Mouse (Mus musculus) heart, embryonic 16.5 days (tissue): Measurements from ENCODE around the gene Ptger4. TPM values are rescaled to one million over a fixed set of nuclear protein-coding genes. Genes with fewer than 3 reads are reported as not detected.

Experiments
- ATAC-seq: fragments of 200-750 bp; cut with Nextera tagmentation; replicated peaks from 2 replicates; pipeline ENCODE4 v1.8.0; 2017; ENCODE audit warnings: moderate number of reproducible peaks; ENCODE audit not compliant: insufficient read depth, low FRiP score; ENCODE audit errors: extremely low read depth
- H3K27ac ChIP-seq: fragments of 300-500 bp; sonication (generic); 2 replicates; pipeline ENCODE4 v1.5.1; 2014; ENCODE audit warnings: mild to moderate bottlenecking, low read length, control low read depth, moderate library complexity
- H3K27me3 ChIP-seq: fragments of 300-500 bp; sonication (generic); 2 replicates; pipeline ENCODE4 v1.6.1; 2014; ENCODE audit warnings: low read length, mixed read lengths; ENCODE audit not compliant: control insufficient read depth, insufficient read depth
- H3K36me3 ChIP-seq: fragments of 300-500 bp; sonication (generic); 2 replicates; pipeline ENCODE4 v1.6.1; 2014; ENCODE audit not compliant: control insufficient read depth, insufficient read depth
- H3K4me1 ChIP-seq: fragments of 300-500 bp; sonication (generic); 2 replicates; pipeline ENCODE4 v1.6.1; 2014; ENCODE audit warnings: low read length, mixed read lengths; ENCODE audit not compliant: control insufficient read depth, insufficient read depth
- H3K4me2 ChIP-seq: fragments of 300-500 bp; sonication (generic); 2 replicates; pipeline ENCODE4 v1.6.1; 2014; ENCODE audit warnings: low read depth, mild to moderate bottlenecking, control low read depth, low read length
- H3K4me3 ChIP-seq: fragments of 300-500 bp; sonication (generic); 2 replicates; pipeline ENCODE4 v1.5.1; 2014; ENCODE audit warnings: mild to moderate bottlenecking, control low read depth, low read length
- H3K9ac ChIP-seq: fragments of 300-500 bp; sonication (generic); 2 replicates; pipeline ENCODE4 v1.6.1; 2014; ENCODE audit warnings: low read length, control low read depth
- H3K9me3 ChIP-seq: fragments of 300-500 bp; sonication (generic); replicated peaks from 2 replicates; pipeline ENCODE4 v1.6.1; 2016; ENCODE audit warnings: low read length; ENCODE audit not compliant: control insufficient read depth
- WGBS: fragments of 180-500 bp; shearing (Covaris S2); extraction: QIAGEN DNeasy Blood & Tissue Kit; methylation state at CpG from one replicate; pipeline ENCODE4 v1.1.7; 2014; 5-methylcytosine and 5-hydroxymethylcytosine counted together
- polyA plus RNA-seq: library from polyadenylated mRNA; unstranded; fragments of >200 nt; fragmentation: Nextera tagmentation; extraction: Ambion mirVana; gene quantifications from 2 replicates; pipeline ENCODE4 v1.2.1, GENCODE M21; 2015

Gene Ptger4
- polyA plus RNA-seq, 1 experiment from 2014 or later, result 6.7 TPM

DNA sequence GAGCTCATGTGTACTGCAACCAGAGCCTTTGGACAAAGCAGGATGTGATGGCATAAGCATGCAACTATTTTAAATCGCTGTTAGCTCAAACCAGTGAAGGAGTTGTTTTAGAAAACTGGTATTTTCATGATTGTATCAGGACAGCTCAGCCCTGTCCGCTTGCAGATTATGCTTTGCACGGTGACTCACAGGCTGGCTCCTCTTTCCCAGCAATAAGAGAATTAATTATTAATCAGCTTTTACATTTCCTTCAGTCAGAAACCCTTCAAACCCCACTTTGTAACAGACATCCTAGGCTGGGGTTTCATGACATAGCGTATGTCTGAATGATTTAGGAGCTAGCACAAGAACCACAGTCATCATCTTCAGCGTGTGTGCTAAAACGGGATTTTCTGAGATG is 23.5 kb downstream of the Ptger4 start:
- H3K27me3 ChIP-seq, result no peaks in the 10 kb centered on the region

DNA sequence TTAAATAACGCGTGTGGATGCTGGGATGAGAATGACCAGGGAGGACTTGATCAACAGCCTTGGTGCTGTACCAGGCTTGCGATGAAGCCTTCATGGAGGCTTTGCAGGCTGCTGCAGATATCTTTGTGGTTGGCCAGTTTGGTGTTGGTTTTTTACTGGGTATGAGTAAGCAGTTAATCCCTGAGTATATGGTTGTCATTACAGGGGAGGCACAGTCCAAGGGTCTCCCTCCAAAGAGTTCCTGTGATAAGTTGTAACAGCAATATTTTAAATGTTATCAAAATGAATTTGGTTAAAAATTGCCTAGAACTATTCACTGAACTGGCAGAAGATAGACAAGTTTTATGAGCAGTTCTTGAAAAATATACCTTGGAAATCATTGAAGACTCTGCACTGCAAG is 34.9 kb downstream of the Ptger4 start:
- no peaks in the 10 kb centered on the region for H3K9me3 ChIP-seq
- 0 out of 2 replicates have a peak, but pooled peaks cover 2% of the 10 kb centered on the region for H3K36me3 ChIP-seq
- ATAC-seq, result no peak
- H3K27ac ChIP-seq, result no peak overlapping the region
- H3K4me1 ChIP-seq, result peaks cover 9% of the 10 kb centered on the region
- no peak overlapping the region for H3K9ac ChIP-seq
- H3K4me2 ChIP-seq, result no peak overlapping the region
- H3K4me3 ChIP-seq, result no peak overlapping the region
- no peaks in the 10 kb centered on the region for H3K27me3 ChIP-seq
- WGBS, result 95% methylated on average over 3 of the region's 3 CpGs

More for the DNA sequence above, 23.5 kb downstream of the Ptger4 start:
- H3K4me1 ChIP-seq, result no peaks in the 10 kb centered on the region
- H3K9ac ChIP-seq, result no peak overlapping the region
- H3K27ac ChIP-seq, result no peak overlapping the region
- H3K4me3 ChIP-seq, result no peak overlapping the region
- H3K9me3 ChIP-seq, result no peaks in the 10 kb centered on the region
- peaks cover 3% of the 10 kb centered on the region; the same call in 1 of the 2 replicates for H3K36me3 ChIP-seq
- ATAC-seq, result no peak
- H3K4me2 ChIP-seq, result no peak overlapping the region
- 89% methylated on average over 6 of the region's 6 CpGs for WGBS

DNA sequence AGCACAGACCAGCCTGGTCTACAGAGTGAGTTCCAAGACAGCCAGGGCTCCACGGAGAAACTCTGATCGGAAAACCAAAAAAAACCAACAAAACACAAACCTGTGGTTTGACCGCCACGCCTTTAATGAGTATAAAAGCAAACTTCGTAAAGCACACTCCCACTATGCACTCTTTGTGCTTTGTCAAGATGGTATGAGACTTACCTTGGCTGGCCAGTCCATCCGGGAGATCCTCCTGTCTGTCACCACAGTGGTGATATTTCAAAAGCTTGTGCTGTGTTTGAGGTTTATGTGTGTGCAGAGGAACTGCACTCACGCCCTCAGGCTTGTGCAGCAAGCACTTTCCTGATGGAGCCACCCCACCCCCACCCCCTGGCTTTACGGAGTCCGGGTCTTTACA is 38.8 kb downstream of the Ptger4 start:
- no peaks in the 10 kb centered on the region for H3K27me3 ChIP-seq
- no peak overlapping the region for H3K27ac ChIP-seq
- no peaks in the 10 kb centered on the region for H3K9me3 ChIP-seq
- no peak for ATAC-seq
- H3K4me3 ChIP-seq, result no peak overlapping the region
- H3K4me1 ChIP-seq, result no peaks in the 10 kb centered on the region
- no peak overlapping the region for H3K4me2 ChIP-seq
- H3K36me3 ChIP-seq, result peaks cover 5% of the 10 kb centered on the region; the same call in 1 of the 2 replicates
- H3K9ac ChIP-seq, result no peak overlapping the region
- 93% methylated on average over 9 of the region's 9 CpGs for WGBS

DNA sequence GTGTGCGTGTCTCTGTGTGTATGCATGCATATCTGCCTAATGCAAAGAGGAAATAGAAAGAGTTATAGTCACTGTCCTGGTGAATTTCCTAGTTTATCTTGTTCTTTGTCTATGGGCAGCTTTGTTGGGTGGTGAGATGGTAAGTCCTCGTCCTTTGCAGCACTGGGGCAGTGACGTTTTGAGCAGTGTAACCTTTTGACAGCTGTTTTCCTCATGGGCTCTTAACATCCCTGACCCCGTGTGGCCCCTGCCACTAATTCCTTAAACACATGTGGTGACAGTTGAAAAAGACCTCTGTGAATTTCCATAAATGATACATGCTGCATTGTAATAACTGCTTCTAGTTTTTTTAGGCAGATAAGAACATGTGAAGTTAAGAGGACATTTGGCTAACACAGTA is 47.3 kb downstream of the Ptger4 start:
- no peak overlapping the region for H3K9ac ChIP-seq
- H3K4me3 ChIP-seq, result no peak overlapping the region
- H3K27me3 ChIP-seq, result no peaks in the 10 kb centered on the region
- WGBS, result 46% methylated on average over 4 of the region's 4 CpGs
- no peaks in the 10 kb centered on the region for H3K9me3 ChIP-seq
- H3K4me2 ChIP-seq, result no peak overlapping the region
- peaks cover 3% of the 10 kb centered on the region; the same call in 1 of the 2 replicates for H3K36me3 ChIP-seq
- no peak; the same call in 1 of the 2 replicates for ATAC-seq
- H3K4me1 ChIP-seq, result peaks cover 30% of the 10 kb centered on the region
- H3K27ac ChIP-seq, result peak overlapping the region; percentile 29; the same call in 1 of the 2 replicates

DNA sequence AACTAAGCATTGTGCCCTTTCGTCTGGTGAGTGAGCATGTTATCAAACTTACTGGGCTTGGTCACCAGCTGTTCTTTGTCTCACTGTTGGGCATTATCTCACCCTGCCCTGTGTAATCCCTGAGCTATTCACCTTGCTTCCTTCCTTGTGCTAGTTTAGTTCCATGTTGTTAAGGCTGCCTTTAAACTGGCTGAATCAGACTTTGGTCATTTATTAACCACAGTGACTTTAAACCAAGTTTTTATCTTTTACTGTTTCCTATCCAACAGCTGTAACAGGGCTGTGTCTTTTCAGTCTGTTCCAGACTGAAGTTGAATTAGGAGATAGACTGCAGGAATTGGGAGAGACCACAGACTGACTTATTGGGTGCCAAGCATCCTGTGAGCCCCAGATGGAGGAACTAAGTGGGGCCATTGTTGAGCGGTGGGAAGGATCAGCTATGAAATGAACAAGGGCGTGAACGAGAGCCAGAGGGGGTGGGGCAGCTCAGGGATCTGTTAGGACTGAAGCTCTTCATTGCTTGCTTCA is 47.9 kb downstream of the Ptger4 start:
- Histone ChIP-seq H3K4me1 (peaks cover 30% of the 10 kb centered on the region), H3K27ac (peak overlapping the region; percentile 4; the same call in 1 of the 2 replicates), H3K36me3 (peaks cover 3% of the 10 kb centered on the region; the same call in 1 of the 2 replicates), H3K4me3 (no peak overlapping the region), H3K4me2 (no peak overlapping the region), H3K9ac (no peak overlapping the region), H3K9me3 (no peaks in the 10 kb centered on the region), H3K27me3 (no peaks in the 10 kb centered on the region)
- peak; percentile 26; the same call in 1 of the 2 replicates for ATAC-seq
- WGBS, result 37% methylated on average over 4 of the region's 4 CpGs

DNA sequence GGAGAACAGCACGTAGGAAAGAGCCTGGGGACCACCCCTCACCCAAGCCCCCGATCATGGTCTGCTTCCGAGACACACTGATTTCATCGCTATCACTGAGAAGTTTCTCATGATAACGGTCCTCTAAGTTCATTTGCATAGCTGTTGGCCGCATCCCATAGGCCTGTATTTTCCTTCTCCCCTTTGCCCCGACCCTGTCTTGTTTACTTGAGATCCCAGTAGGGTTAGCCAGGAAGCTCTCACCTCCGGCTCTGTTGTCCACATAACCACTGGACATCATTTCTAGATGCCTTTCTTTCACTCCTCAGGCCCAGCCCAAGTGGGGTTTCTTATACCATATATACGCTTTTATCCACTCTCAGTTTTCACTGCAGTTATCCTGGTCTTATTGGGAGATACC is 49.1 kb downstream of the Ptger4 start:
- H3K4me3 ChIP-seq, result no peak overlapping the region

DNA sequence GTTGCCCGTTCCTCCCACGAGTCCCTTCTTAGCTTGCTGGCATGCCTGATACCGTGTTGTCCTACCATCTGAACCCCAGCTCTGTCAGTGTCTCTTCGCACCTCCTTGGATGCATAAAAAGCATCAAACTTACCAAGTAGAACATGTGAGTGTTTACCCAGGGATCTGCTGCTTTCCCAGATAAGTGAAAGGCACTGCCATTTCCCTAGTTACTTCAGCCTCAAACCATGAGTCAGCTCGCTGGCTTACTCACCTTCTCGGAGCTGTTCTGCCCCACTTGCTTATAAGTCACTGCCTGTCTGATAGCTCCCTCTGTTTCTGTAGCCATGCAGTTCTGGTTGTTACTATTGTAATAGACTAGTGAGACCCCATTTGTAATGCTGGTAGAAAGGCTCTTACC is 49.5 kb downstream of the Ptger4 start:
- Histone ChIP-seq H3K9me3 (no peaks in the 10 kb centered on the region), H3K4me2 (no peak overlapping the region), H3K27ac (no peak overlapping the region), H3K4me1 (peaks cover 30% of the 10 kb centered on the region), H3K36me3 (peaks cover 12% of the 10 kb centered on the region), H3K27me3 (no peaks in the 10 kb centered on the region), H3K9ac (no peak overlapping the region), H3K4me3 (no peak overlapping the region)
- 64% methylated on average over 6 of the region's 6 CpGs for WGBS
- no peak for ATAC-seq

More for the DNA sequence above, 49.1 kb downstream of the Ptger4 start:
- Histone ChIP-seq H3K4me1 (peaks cover 30% of the 10 kb centered on the region), H3K36me3 (peaks cover 8% of the 10 kb centered on the region), H3K27ac (no peak overlapping the region), H3K9me3 (no peaks in the 10 kb centered on the region), H3K4me2 (no peak overlapping the region), H3K9ac (no peak overlapping the region), H3K27me3 (no peaks in the 10 kb centered on the region)
- ATAC-seq, result no peak
- 77% methylated on average over 9 of the region's 9 CpGs for WGBS

DNA sequence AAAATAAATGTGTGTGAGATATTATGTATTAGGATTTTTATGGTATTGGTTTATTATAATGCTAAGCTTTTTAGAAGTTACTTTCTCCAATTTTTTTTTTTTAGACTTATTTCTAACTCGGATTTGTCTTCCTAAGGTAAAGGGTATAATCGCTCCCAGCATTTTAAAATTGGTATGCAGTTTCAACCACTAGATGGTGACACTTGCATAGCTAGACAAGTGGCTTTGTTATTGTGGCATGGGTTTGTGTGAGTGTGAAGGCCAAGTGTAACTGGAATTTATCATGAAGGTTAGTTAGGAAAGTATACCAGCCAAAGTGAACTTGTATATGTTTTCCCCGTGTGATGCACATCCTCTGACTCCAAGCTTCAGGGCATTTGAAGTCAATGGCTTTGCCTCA is 50.2 kb downstream of the Ptger4 start:
- Histone ChIP-seq H3K9ac (no peak overlapping the region), H3K4me1 (peaks cover 30% of the 10 kb centered on the region), H3K4me3 (no peak overlapping the region), H3K9me3 (no peaks in the 10 kb centered on the region), H3K4me2 (no peak overlapping the region), H3K36me3 (peaks cover 13% of the 10 kb centered on the region), H3K27me3 (no peaks in the 10 kb centered on the region), H3K27ac (no peak overlapping the region)
- no peak for ATAC-seq
- 68% methylated on average over 3 of the region's 3 CpGs for WGBS

DNA sequence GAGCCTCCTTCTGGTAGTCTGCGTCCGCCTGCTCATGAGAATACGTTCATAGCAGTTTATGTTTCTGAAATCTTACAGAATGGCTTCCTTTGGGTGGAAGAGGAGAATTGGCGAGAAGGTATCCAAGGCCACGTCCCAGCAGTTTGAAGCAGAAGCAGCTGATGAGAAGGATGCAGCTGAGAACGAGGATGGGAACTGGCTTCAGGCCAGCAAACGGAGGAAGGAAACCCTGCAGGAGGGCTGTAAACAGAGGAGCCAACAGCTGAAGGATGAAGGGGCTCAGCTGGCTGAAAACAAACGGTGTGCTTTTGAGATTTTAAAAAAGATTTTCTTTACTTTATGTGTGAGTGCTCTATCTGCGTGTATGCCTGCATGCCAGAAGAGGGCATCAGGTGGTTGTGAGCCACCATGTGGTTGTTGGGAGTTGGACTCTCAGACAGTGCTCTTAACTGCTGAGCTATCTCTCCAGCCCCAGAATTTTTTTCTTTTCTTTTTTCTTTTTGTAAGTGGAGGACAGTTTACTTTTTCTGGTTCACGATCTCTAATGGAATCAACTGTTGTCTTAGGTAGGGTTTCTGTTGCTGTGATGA is 54.4 kb downstream of the Ptger4 start:
- no peak for ATAC-seq
- Histone ChIP-seq H3K4me1 (peaks cover 13% of the 10 kb centered on the region), H3K9me3 (no peaks in the 10 kb centered on the region), H3K4me3 (no peak overlapping the region), H3K27ac (no peak overlapping the region), H3K36me3 (peaks cover 10% of the 10 kb centered on the region), H3K27me3 (no peaks in the 10 kb centered on the region), H3K4me2 (no peak overlapping the region), H3K9ac (no peak overlapping the region)
- 58% methylated on average over 10 of the region's 10 CpGs for WGBS
